ENCODE assay signal across 18 mouse cellular contexts in the genomic region with DNA sequence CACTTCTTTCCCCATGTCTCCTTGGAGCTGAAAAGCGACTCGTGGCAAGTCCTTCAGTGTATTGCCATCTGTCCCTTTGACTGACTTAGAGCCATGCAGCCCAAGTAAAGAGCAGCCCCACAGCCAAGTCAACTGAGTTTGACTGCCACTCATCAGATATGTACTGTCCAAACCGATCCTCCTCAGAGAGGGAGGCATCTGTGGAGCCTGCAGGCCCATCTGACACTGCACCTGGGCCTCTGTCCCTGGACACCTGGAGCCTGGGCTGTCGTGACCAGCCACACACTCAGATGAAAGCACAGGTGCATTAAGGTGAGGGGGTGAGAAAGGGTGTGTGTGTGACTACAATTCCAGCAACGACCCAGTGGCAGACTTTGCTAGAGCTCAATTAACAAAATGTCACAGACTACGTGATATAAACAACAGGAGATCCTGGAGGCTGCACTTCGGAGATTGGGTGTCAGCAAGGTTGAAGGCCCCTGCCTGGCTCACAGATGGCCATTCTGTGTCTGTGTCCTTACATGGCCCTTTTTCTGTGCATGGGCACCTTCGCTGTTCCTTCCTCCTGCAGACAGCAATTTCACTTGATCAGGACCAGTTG.
A peak's percentile ranks its signal among the peaks of the same experiment; 100 is the strongest.
DNase-seq lines count a peak whose midpoint lies in the region; TF ChIP-seq lines count a peak whose summit lies in the region.
"Had no signal": no experiment of that assay in that cellular context is flagged by ENCODE, and none has a peak within 500 bp of the region (broad histone marks: within the 10 kb centered on the region; RNA-seq: fewer than 3 reads in every experiment).

No protein-coding gene starts in this region.

- no peaks in the 10 kb centered on the region for H3K36me3 ChIP-seq in heart, embryonic 10.5 days
- H3K36me3 ChIP-seq: forebrain, embryonic 15.5 days; hindbrain, embryonic 12.5 days; limb, embryonic 12.5 days had no signal

- 68% methylated on average over 8 of the region's 8 CpGs for WGBS in heart, embryonic 10.5 days
- 12% methylated on average over 8 of the region's 8 CpGs for WGBS in cerebellum, adult 2 months

- no peak for DNase-seq in heart, embryonic 10.5 days (ENCODE audit: low spot score)
- no peak for DNase-seq in heart, postnatal 10 days
- peak; percentile 29 for DNase-seq in left cerebral cortex, postnatal 4 days
- no peak for DNase-seq in left cerebral cortex, postnatal 25 days (ENCODE audit: low spot score in 2 of 2)
- DNase-seq in cerebellum, adult 2 months, result peak; percentile 81 to 87
- peak; percentile 82 to 84 for DNase-seq in cerebellum, postnatal 25 days
- DNase-seq in testis, postnatal 14 days (ENCODE audit: low spot score), result no peak
- DNase-seq in kidney, postnatal 36 days, result no peak
- DNase-seq: adrenal gland, postnatal 14 days; heart, adult 2 months; kidney, adult 2 months; liver, postnatal 0 days; spleen, adult 18-20 months had no signal

- peaks cover 55% of the 10 kb centered on the region for H3K4me1 ChIP-seq in heart, embryonic 10.5 days
- H3K4me1 ChIP-seq in cerebellum, adult 2 months (ENCODE audit: control insufficient read depth, insufficient read depth, low read length), result peaks cover 36% of the 10 kb centered on the region
- H3K4me1 ChIP-seq: forebrain, embryonic 15.5 days; hindbrain, embryonic 12.5 days; limb, embryonic 12.5 days had no signal

- no peaks in the 10 kb centered on the region for H3K9me3 ChIP-seq in heart, embryonic 10.5 days
- H3K9me3 ChIP-seq: forebrain, embryonic 15.5 days; hindbrain, embryonic 12.5 days; limb, embryonic 12.5 days had no signal

- no peak overlapping the region for H3K4me3 ChIP-seq in heart, embryonic 10.5 days
- no peak overlapping the region for H3K4me3 ChIP-seq in cerebellum, adult 2 months (replicated peaks; ENCODE audit: insufficient read depth, low read depth, low read length)
- H3K4me3 ChIP-seq: forebrain, embryonic 15.5 days; heart, adult 2 months; hindbrain, embryonic 12.5 days; limb, embryonic 12.5 days had no signal

- H3K27me3 ChIP-seq in heart, embryonic 10.5 days (ENCODE audit: insufficient read depth, poor library complexity, severe bottlenecking), result no peaks in the 10 kb centered on the region
- H3K27me3 ChIP-seq in cerebellum, adult 2 months (ENCODE audit: control insufficient read depth, insufficient read depth, low read length), result no peaks in the 10 kb centered on the region
- H3K27me3 ChIP-seq: forebrain, embryonic 15.5 days; hindbrain, embryonic 12.5 days; limb, embryonic 12.5 days had no signal

- TF ChIP-seq CTCF in cerebellum, adult 2 months (IDR thresholded peaks at IDR 0.05; ENCODE audit: borderline replicate concordance, insufficient read depth, low read depth, low read length), result no peak

- TF ChIP-seq POLR2A in cerebellum, adult 2 months (IDR thresholded peaks at IDR 0.05; ENCODE audit: borderline replicate concordance, insufficient read depth, low read length), result no peak

- intact Hi-C loops in heart, postnatal 10 days (cut with DNase I), result no loop called here
- intact Hi-C loops in left cerebral cortex, postnatal 4 days (cut with DNase I), result no loop called here
- intact Hi-C loops in left cerebral cortex, postnatal 25 days (cut with DNase I), result no loop called here

- peak overlapping the region; percentile 1 for H3K27ac ChIP-seq in heart, embryonic 10.5 days
- peak overlapping the region; percentile 61 for H3K27ac ChIP-seq in cerebellum, adult 2 months (ENCODE audit: insufficient read depth, low read length)
- H3K27ac ChIP-seq: forebrain, embryonic 15.5 days; heart, adult 2 months; hindbrain, embryonic 12.5 days; kidney, postnatal 0 days; limb, embryonic 12.5 days; macrophage had no signal

Comparison
In these comparisons a context has a peak if more than half of its experiments do, and no peak if none do; other contexts are left out.
1. DNase-seq: peak in left cerebral cortex, postnatal 4 days (single experiment), cerebellum, adult 2 months (2 of 2) and cerebellum, postnatal 25 days (2 of 2); none in heart, embryonic 10.5 days (single experiment), heart, postnatal 10 days (0 of 2), left cerebral cortex, postnatal 25 days (0 of 2), testis, postnatal 14 days (single experiment) and kidney, postnatal 36 days (0 of 2).